Mouse (Mus musculus): ENCODE data around the gene Napsa. TPM values are rescaled to one million over a fixed set of nuclear protein-coding genes. Genes with fewer than 3 reads are reported as not detected.

Napsa gene
- total RNA-seq (2023): 37.0 TPM

GRCm38 (mm10) chr7:44572213-44572701, at the start of gene Napsa:
Gene Napsa, plus strand, starts transcription at chr7:44572380.

GRCm38 (mm10) chr7:44524502-44524901, 47.7 kb upstream of the Napsa start, which contains the start of gene Mybpc2:
Gene Mybpc2, minus strand, starts transcription at chr7:44524656.

GRCm38 (mm10) chr7:44531946-44532732, 40.0 kb upstream of the Napsa start, which contains the start of gene Spib:
Gene Spib, minus strand, starts transcription at chr7:44532071.

GRCm38 (mm10) chr7:44548497-44549087, 23.6 kb upstream of the Napsa start, which contains the start of gene Pold1:
Gene Pold1, minus strand, starts transcription at chr7:44548849.

GRCm38 (mm10) chr7:44553826-44554225, 18.4 kb upstream of the Napsa start, which contains the start of gene Nr1h2:
Gene Nr1h2, minus strand, starts transcription at chr7:44553951.

GRCm38 (mm10) chr7:44590402-44591347, 18.5 kb downstream of the Napsa start, which contains the start of gene Kcnc3:
Gene Kcnc3, plus strand, starts transcription at chr7:44590664.

Other genes starting within 250 kb of the Napsa start
- gene Syt3, start 188.3 kb upstream of the Napsa start, total RNA-seq (2023): not detected
- gene 1700008O03Rik, start 186.6 kb upstream of the Napsa start, total RNA-seq (2023): not detected
- gene Lrrc4b, start 143.4 kb upstream of the Napsa start, total RNA-seq (2023): not detected
- gene Aspdh, start 107.0 kb upstream of the Napsa start, total RNA-seq (2023): not detected
- 46.8 TPM for gene Josd2, start 104.4 kb upstream of the Napsa start, total RNA-seq (2023)
- gene Emc10, start 75.9 kb upstream of the Napsa start, total RNA-seq (2023): 96.1 TPM
- 7.1 TPM for gene Fam71e1, start 75.8 kb upstream of the Napsa start, total RNA-seq (2023)
- gene Mybpc2, start 47.7 kb upstream of the Napsa start, total RNA-seq (2023): 0.64 TPM
- gene Spib, start 40.3 kb upstream of the Napsa start, total RNA-seq (2023): 27.7 TPM
- gene Pold1, start 23.5 kb upstream of the Napsa start, total RNA-seq (2023): 57.8 TPM
- 263 TPM for gene Nr1h2, start 18.4 kb upstream of the Napsa start, total RNA-seq (2023)
- gene Kcnc3, start 18.3 kb downstream of the Napsa start, total RNA-seq (2023): 3.1 TPM
- gene Myh14, start 98.5 kb downstream of the Napsa start, total RNA-seq (2023): not detected
- gene Izumo2, start 136.4 kb downstream of the Napsa start, total RNA-seq (2023): not detected
- gene Vrk3, start 176.0 kb downstream of the Napsa start, total RNA-seq (2023): 74.9 TPM
- 1.3 TPM for gene Zfp473, start 178.7 kb downstream of the Napsa start, total RNA-seq (2023)
- 45.1 TPM for gene Nup62, start 243.7 kb downstream of the Napsa start, total RNA-seq (2023)
- gene Il4i1, start 244.0 kb downstream of the Napsa start, total RNA-seq (2023): 14.0 TPM
- 4.8 TPM for gene Atf5, start 244.3 kb downstream of the Napsa start, total RNA-seq (2023)

Data from CD8-positive naive resting alpha-beta T cell, adult 57 days (primary cell).